Mouse (Mus musculus) B cell, adult 2 months (primary cell): ENCODE measurements around the gene Nckap5l.
"Not testable (repeated sequence)": the region's sequence is repeated elsewhere in the genome, so short reads cannot be mapped to it uniquely, and the experiment has no call there.

Experiments used
- DNase-seq, 2 experiments: peaks; one replicate each; pipeline ENCODE4 v3.0.0; 2022

Gene Nckap5l

DNA sequence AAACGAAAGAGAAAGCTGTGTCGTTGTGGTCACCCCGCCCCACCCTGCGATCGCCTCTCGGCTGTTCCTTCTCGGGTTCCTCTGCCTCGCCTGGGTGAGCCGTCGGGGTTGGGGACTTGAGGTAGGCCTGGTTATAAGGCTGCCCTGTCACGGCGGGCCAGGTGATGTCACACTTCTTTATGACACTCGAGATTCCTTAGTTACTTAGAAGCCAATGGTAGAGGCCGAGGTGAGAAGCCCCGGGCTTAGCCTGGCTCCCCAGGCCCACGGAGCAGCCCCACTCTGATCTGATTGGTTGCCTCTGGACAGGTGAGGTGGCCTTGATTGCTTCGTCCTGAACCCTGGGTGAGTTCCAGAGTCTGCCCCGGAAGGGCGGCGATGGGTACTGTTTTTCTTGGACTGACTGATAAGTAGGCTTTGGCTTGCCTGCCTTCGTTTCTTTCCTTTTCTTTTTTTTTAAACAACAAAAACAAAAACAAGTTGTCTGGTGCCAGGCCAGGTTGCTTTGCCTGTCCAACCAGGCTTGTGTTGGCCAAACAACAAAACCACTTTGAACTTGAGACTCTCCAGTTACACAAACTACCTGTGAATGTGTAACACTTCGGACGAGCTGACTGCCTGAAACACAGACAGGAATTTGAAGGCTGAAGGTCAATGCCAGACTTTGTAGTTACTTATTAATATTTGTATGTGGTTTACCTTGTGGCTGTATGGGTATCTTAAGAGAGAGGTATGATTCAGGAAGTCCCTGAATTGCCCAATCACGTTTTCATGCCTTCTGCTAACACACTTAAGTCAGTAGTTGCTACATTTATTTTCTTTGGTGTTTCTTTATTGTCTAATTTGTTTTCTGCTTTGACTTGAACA is 63.9 kb downstream of the Nckap5l start:
- peak in 1 of 2 experiments; percentile 89 for DNase-seq

DNA sequence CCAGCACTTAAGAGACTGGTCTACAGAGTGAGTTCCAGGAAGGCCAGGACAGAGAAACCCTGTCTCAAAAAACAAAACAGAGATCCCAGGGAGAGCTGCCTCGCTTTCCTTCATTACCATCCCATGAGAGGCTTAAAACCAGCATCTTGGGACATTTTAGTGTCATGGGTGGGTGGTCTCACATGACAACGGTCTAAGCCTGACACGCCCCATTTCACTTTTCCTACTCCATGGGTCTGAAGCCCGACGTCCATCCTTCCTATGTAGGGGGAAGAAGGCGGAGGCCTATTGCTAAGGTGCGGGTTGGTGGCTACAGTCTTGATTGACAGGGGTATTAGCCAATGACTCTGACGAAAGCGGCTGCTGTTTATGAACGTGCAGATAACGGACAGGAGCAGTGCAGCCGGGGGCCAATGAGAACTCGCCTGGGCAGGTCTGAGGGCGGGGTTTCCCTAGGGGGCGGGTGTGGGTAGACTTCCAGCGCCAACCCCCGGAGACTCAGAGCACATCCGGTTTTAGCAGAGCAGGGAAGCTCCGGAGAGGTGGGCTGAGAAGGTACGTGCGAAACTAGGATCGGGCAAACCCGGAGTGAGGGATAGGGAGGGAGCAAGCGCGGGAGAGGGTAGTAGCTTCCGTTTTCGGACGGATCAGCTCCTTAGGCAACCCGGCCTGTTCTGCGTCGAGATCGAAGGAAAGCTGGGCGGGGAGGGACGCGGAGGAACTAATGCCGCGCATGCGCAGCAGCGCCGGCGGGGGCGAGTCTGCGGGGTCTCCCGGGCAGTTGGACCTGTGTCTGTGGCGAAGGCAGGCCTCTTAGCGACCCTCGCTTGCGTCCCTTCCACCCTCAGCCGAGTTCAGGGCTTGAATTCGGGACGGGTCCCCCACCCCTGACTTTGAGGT is 64.8 kb downstream of the Nckap5l start, which contains the start of gene Tmbim6:
Gene Tmbim6 (plus strand): TSS at position 397 of the 900 bp plus-strand sequence.
- peak; percentile 98 to 99 for DNase-seq

DNA sequence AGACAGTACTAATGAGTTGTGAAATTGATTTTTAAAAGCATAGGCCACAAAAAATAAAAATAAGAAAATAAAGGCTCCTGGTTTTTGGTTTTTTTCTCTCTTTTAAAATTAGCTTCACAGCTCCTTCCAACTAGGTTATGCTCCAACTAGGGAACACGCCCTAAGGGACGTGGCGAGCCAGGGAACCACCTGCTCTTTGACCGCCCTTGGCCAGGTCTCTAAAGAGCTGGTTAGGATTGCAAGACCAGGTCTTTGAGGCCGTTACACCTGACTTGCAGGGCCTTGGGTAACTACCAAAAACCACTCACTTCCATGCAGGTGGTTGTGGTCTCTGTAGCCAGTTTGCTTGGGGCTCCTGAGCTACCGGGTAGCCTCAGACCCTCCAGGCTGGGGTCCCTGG is 65.6 kb downstream of the Nckap5l start:
- no peak for DNase-seq

DNA sequence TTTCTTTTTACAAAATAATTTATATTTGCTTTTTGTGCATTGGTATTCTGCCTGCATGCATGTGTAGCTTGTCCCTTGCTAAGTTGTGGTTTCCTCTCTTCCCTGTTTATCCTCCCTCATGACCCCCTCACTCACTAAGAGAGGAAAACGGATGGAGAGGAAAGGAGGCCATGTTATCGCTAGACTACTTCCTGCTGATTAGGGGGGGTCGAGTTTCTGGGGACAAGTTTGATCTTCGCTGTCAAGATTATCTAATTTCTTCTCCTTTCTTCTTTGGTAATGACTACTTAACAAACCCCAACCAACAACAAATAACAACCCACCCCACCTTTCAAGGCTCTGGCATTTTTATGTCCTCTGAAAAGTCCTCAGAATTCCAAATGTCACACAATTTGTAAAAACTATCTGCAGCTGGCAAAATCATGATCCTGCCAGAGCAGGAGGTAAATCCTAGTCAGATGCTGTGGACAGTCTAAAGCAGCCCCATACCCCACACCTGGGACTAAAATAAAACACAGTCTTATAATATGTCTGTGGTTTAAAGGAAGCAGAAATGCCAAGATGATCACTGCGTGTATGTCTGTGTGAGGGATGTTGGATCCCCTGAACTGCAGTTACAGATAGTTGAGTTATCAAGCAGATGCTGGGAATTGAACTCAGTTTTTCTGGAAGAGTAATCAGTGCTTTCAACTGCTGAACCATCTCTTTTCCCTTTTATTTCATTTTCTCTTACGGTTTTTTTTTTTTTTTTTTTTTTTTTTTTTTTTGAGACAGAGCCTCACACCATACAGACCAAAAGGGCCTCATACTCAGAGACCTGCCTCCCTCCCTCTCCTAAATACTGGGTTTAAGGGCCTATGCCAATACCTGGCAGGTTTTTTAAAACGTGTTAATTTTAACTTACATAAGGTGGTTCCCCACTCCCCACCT is 66.8 kb downstream of the Nckap5l start:
- DNase-seq, result no peak

DNA sequence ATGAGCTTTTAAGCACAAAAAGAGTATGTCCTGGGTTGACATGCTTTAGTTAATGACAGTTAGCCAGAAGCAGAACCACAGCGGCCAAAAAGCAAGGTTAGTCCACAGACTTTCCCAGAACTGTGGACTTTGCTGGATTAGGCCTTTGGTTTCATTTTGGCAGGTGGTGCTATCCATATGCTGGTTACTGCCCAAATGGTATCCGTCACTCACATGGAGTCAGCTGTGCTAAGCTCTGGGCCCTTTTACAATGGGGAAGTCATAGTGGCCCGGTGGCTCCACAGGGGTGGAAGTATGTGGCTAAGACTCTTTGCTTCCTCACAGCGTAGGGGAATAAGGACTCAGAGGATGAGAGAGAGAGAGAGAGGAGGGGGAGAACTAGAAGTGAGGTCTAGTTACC is 69.6 kb downstream of the Nckap5l start:
- DNase-seq, result no peak

DNA sequence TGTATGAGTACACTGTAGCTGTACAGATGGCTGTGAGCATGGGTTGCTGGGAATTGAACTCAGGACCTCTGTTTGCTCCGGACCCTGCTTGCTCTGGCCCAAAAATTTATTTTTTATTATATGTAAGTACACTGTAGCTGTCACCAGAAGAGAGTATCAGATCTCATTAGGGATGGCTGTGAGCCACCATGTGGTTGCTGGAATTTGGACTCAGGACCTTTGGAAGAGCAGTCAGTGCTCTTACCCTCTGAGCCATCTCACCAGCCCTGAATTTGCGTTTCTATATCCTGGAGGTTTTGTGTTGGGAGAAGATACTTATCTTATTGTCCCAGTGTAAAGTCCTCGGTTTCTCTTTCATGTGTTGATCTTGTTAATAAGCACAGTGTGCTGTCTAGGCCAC is 70.8 kb downstream of the Nckap5l start:
- DNase-seq, result no peak

DNA sequence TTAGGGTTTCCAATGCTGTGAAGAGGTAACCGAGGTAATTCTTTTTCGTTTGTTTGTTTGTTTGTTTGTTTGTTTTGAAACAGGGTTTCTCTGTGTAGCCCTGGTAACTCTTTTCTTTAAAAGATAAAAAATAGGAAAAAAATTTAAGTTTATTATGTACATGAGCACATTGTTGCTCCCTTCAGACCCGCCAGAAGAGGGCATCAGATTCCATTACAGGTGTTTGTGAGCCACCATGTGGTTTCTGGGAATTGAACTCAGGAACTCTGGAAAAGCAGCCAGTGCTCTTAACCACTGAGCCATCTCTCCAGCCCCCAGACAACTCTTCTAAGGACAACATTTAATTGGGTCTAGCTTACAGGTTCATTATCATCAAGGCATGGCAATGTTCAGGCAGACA is 71.4 kb downstream of the Nckap5l start:
- not testable (repeated sequence) for DNase-seq

DNA sequence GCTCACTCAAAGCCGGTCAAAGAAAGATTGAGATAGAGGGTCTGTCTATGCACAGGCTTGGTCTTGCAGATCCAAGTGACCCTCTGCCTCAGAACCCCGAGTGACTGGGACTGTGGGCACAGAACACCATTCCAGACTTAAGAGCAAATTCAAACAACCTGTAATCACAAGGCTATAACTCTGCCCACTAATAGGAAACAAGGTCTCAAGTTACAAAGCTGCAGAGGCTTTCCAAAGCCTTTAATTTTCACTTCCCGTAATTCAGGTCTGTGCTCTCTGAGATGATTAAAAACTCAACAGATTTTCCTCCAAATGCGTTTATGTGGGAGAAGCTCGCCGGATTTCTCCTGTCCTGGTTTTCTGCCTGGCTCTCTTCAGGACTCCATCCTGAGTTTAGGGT is 73.5 kb downstream of the Nckap5l start:
- DNase-seq, result no peak

DNA sequence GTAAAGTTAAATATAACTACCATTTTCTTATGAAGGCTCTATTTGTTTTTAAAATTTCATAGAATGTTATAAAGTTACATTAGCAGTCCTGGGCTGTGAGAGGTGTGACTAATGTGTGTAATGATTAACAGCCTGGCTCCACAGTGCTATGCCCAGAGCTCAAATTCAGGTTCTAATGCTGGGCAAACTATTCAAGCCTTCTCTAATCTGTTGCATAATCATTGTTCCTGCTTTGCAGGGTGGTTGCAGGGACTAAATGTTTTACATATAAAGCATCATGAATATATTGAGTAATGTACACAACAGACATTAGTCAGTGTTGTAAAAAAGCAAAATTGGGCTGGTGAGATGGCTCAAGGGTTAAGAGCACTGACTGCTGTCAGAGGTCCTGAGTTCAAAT is 74.7 kb downstream of the Nckap5l start:
- no peak for DNase-seq

DNA sequence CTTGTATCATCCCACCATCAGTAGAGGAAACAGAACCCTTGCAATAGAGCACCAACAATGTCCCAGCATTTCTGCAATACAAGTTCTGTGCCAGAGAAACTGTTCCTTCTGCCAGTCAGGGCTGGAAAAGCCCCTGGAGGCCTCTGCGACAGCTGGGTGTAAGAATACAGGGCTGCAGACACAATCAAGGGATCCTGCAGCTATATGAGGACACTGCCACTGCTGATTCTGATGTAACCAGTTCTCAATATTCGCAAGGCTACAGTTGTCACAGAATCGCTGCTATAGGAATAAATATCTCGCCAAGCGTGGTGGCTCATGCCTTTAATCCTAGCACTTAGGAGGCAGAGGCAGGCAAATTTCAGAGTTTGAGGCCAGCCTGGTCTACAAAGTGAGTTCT is 81.3 kb downstream of the Nckap5l start:
- DNase-seq, result no peak

DNA sequence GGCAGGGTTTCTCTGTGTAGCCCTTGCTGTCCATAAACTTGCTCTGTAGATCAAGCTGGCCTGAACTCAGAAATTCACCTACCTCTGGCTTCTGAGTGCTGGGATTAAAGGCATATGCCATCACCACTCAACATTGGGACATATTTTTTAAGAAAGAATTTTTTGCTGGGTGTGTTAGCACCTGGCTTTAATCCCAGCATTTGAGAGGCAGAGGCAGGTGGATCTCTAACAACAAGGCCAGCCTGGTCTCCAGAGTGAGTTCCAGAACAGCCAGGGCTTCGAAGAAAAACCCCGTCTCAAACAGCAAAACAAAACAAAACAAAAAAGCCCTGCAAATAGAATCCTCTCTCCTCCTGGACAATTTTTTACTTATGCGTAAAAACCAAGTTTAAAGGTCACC is 82.0 kb downstream of the Nckap5l start:
- no peak for DNase-seq

DNA sequence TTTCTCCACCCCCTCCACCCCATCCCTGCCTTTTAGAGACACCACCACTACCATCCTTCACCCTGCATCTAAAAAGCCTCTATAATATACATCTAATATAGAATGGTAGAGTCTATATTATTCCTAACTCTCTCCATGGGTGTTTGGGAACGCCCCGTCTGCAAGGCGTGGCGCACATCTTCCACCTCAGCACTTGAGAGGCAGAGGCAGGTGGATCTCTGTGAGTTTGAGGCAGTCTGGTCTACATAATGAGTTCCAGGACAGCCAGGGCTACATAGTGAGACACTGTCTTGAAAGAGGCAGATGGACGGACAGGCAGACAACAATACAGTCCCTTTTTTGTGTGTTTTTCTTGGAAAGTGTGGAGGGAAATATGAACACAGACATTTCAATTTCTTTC is 82.5 kb downstream of the Nckap5l start:
- DNase-seq, result no peak

DNA sequence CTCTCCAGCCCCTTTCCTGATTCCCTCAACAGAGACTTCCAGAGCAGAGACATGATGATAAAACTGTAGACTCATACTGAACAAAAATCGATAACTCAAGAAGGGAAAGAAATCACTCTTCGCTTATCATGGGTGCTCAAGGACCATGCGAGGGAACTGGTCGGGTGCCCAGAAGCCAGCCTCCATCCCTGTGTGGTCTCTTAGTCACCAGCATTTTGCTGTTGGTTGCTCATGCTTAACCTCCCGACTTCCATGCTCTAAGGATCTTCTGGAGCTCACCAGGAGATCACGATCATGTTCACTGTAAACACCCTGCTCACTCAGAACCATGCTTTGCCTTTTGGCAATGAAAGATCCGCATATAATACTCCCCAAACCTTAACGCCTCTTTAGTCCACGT is 84.8 kb downstream of the Nckap5l start:
- DNase-seq, result no peak
